Mouse (Mus musculus) activated CD4-positive, CD25-positive, alpha-beta regulatory T cell, adult 4 months (primary cell): ENCODE measurements around the gene Zfp553. TPM values are rescaled to one million over a fixed set of nuclear protein-coding genes. Genes with fewer than 3 reads are reported as not detected.

Experiments
- ATAC-seq: one replicate; pipeline ENCODE4 v1.8.0; 2017
- polyA plus RNA-seq, 2 experiments: library from polyadenylated mRNA; unstranded; fragments of 100-300 nt; shearing (Covaris generic); gene quantifications; one replicate each; pipeline ENCODE4 v1.2.1; 2017

Gene Zfp553
- 1 to 10 TPM; 4.1 to 8.0 TPM for polyA plus RNA-seq

- peak; percentile 79 for ATAC-seq
Measured at GRCm38 (mm10) chr7:127232622-127233367, at the start of gene Zfp553, which contains the start of gene Sept1. Gene Zfp553 (plus strand): TSS chr7:127233061. Gene Sept1 (minus strand): TSS chr7:127233130.

GRCm38 (mm10) chr7:127183345-127183744 is 49.5 kb upstream of the Zfp553 start:
- ATAC-seq = no peak

- no peak for ATAC-seq
Measured at GRCm38 (mm10) chr7:127183828-127184227, 49.0 kb upstream of the Zfp553 start.

- ATAC-seq = no peak
Measured at GRCm38 (mm10) chr7:127184720-127185119, 48.1 kb upstream of the Zfp553 start.

- no peak for ATAC-seq
Measured at GRCm38 (mm10) chr7:127185601-127186000, 47.3 kb upstream of the Zfp553 start.

GRCm38 (mm10) chr7:127187351-127187750 is 45.5 kb upstream of the Zfp553 start:
- no peak for ATAC-seq

GRCm38 (mm10) chr7:127188305-127189276 is 44.3 kb upstream of the Zfp553 start:
- ATAC-seq = peak; percentile 75

GRCm38 (mm10) chr7:127190672-127191071 is 42.2 kb upstream of the Zfp553 start:
- no peak for ATAC-seq

GRCm38 (mm10) chr7:127192989-127193388 is 39.9 kb upstream of the Zfp553 start:
- no peak for ATAC-seq

GRCm38 (mm10) chr7:127194011-127194632 is 38.7 kb upstream of the Zfp553 start:
- no peak for ATAC-seq

GRCm38 (mm10) chr7:127194633-127195029 is 38.2 kb upstream of the Zfp553 start:
- ATAC-seq = no peak

GRCm38 (mm10) chr7:127195544-127196295 is 37.1 kb upstream of the Zfp553 start, which contains the start of gene Cd2bp2:
Gene Cd2bp2 (minus strand): TSS chr7:127196050.
- peak; percentile 100 for ATAC-seq

GRCm38 (mm10) chr7:127196484-127196883 is 36.4 kb upstream of the Zfp553 start:
- ATAC-seq = no peak

GRCm38 (mm10) chr7:127206606-127207005 is 26.3 kb upstream of the Zfp553 start:
- no peak for ATAC-seq

GRCm38 (mm10) chr7:127207374-127208294 is 25.2 kb upstream of the Zfp553 start:
- no peak for ATAC-seq

- no peak for ATAC-seq
Measured at GRCm38 (mm10) chr7:127208295-127208552, 24.6 kb upstream of the Zfp553 start, which contains the start of gene Tbc1d10b. Gene Tbc1d10b (minus strand): TSS chr7:127208468.

- ATAC-seq = peak; percentile 87
Measured at GRCm38 (mm10) chr7:127208553-127209438, 24.1 kb upstream of the Zfp553 start, which contains the start of gene Mylpf. Gene Mylpf (plus strand): TSS chr7:127208890.

- no peak for ATAC-seq
Measured at GRCm38 (mm10) chr7:127209851-127210250, 23.0 kb upstream of the Zfp553 start.

- ATAC-seq = no peak
Measured at GRCm38 (mm10) chr7:127210266-127210665, 22.6 kb upstream of the Zfp553 start.
